Mouse (Mus musculus) megakaryocyte-erythroid progenitor cell, adult 5-6 weeks (primary cell): ENCODE data around the gene Il17rd. TPM values are rescaled to one million over a fixed set of nuclear protein-coding genes. Genes with fewer than 3 reads are reported as not detected.
A peak's percentile ranks its signal among the peaks of the same experiment; 100 is the strongest.

Experiments
- ATAC-seq: replicated peaks from 2 replicates; pipeline ENCODE4 v1.8.0; 2016; ENCODE audit warnings: mild to moderate bottlenecking, inconsistent platforms; ENCODE audit not compliant: severe bottlenecking, poor library complexity, low FRiP score, low TSS enrichment
- total RNA-seq, 2 experiments: library from RNA; stranded (forward) in 1 of 2; stranded (reverse) in 1 of 2; fragments of 200-1000, 215-1000 nt in 1 of 2; fragments of >200 nt in 1 of 2; fragmentation: Nextera tagmentation in 1 of 2; gene quantifications; 2 replicates each; pipeline ENCODE4 v1.2.3; 2014 to 2017

Gene Il17rd
- 1.2 TPM in 1 of 2 replicates, not detected in the other for total RNA-seq (2014; fragmentation: Nextera tagmentation)
- total RNA-seq (2017), result not detected in 2 replicates

DNA sequence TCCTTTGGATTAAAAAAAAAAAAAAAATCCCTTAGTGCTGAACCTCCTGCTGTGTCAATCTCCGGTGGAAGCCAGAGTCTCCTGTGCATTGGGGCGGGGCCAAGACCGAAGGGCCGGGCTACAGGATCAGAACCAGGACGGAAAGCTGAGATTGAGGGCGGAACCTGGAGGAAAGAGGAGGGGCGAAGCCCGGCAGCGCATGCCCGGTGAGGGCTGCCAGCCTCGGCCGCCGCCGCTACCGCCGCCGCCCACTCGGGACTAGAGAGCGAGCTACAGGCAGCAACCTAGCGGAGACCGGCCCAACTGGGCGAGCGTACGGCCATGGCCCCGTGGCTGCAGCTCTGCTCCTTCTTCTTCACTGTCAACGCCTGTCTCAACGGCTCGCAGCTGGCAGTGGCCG lies at the start of gene Il17rd:
Gene Il17rd, plus strand, starts transcription at position 159 of the 400 bp plus-strand sequence.
- peak; percentile 80 for ATAC-seq

DNA sequence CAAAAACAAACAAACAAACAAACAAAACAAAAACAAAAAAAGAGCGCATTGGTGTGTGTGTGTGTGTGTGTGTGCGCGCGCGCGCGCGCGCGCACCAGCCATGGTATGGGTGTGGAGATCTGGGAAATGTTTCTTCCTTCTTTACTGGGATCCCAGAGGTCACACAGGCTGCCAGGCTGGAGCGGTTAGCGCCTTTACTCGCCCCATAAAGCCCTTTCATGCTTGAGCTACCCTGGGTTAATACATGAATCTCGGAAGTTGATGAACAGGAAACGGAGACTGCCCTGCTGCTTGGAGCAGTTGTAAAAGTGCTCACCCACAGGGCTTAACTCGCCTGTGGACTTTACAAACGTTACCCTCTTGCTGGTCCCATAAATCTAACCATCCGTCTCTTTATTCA lies 47.1 kb upstream of the Il17rd start:
- ATAC-seq, result no peak

DNA sequence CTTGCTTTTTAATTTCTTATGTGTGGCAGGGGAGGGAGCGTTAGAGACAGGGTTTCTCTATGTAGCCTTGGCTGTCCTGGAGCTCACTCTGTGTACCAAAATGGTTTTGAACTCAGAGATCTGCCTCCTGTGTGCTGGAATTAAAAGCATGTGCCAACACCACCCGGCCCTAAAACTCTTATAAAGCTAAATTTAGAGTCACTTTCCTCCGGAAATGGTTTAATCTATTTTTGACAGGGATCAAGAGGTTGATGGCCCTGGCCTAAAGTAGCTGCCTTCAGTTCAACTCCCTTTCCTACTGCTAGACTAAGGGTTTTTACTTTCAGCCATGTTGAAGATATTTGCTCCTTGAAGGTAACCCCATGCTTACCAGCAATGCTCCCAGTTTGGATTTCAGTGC lies 45.3 kb upstream of the Il17rd start:
- ATAC-seq, result no peak

DNA sequence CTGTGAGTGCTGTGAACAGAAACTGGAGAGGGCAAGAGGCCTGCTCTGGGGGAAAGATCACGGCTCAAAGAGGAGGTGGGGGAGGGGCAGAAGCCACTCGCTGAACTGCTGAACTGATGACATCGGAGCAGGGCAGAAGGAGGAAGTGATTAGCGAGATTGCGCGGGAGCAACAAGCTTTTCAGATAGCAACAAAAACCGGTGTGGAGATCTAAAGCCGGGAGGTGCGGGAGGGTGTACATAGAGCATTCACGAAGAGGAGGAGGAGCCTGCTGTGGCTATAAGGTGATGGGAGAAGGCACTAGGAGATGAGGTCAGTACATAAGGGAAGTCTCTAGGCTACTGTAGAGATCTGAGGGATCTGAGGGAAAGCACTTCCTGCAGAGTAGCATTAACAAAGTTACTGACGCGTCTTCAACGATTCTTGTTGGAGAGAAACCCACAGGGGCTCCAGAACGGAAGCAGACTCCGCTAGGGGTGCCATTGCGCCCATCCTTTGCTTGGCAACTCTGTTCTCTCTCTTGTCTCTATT lies 44.5 kb upstream of the Il17rd start, which contains the start of gene Hesx1:
Gene Hesx1, plus strand, starts transcription at position 206 of the 531 bp plus-strand sequence.
- ATAC-seq, result peak; percentile 83

DNA sequence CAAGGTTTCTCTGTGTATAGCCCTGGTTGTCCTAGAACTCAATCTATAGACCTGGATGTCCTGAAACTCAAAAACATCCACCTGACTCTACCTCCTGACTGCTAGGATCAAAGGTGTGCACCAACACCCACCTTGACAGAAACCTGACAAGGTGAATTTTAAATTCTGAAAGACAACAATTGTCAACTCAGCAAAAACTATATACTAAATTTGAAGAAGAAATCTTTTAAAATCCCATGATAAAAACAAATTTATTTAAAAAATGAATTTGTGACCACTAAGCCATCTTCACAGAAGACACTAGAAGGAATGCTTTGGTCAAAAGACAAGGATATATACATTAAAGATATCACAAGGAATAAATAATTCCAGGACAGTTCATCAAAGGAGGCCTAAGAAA lies 42.5 kb upstream of the Il17rd start:
- no peak for ATAC-seq

DNA sequence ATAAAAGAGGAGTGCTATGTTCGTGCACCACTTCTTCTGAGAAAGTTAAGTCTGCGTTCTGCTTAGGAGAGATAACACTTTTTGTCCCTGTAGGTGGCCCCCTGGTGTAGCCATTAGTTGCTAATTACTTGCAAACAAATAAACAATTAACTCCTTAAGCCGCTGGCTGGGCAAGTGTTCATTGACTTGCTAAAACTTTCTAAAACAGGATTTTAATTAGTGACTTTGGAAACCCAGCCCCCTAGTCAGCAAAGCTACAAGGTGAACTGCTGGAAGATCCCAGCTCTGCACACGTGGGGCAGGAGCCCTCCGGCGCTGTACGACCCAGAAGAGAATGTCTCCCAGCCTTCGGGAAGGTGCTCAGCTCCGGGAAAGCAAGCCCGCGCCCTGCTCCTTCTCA lies 38.4 kb upstream of the Il17rd start:
- peak; percentile 71 for ATAC-seq

DNA sequence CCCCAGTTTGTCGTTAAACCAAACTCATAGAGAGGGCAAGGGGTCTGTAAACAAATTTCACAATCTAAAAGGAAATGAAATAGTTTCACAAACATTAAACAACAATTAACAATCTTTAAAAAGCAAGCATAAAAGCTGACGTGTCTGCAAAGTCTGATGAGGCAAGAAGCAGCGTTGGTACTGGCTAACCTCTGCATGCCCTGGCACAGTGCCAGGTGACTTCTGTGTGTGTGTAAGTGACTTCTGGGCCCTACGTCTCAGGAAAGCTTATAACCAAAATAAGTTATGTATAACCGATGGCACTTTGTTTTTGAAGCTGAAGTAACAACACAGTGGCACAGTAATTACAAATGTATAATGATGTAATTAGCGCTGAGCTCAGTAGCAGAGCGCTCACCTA lies 33.8 kb upstream of the Il17rd start:
- ATAC-seq, result no peak

DNA sequence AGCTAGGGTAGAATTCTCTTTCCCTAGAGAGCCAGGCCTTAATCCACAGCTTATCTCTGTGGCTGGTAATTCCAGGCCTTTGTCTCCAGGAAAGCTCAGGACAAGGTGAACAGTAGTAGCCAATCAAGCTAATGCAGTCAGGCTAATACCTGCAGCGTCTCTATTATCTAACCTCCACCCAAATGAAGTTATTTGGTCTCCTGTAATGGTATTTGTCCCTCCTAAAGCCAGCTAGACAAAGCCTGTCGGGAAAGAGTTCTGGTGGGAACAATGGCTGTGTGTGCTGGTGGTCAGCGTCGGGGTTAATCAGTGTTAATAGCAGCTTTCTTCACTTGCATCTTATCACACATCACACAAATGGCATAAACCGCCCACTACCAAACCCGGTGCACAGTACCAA lies 32.8 kb upstream of the Il17rd start:
- ATAC-seq, result no peak

DNA sequence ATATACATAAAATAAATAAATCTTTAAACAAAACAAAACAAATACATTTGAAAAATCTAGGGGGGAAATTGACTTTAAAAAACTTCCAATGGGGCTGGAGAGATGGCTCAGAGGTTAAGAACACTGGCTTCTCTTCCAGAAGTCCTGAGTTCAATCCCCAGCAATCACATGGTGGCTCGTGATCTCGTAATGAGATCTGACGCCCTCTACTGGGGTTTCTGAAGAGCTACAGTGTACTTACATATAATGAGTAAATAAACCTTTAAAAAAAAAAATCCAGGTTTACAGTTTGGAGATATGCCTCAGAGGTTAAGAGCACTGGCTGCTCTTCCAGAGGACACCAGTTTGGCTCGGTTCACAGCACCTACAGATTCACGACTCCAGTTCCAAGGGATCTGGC lies 27.2 kb upstream of the Il17rd start:
- ATAC-seq, result no peak

DNA sequence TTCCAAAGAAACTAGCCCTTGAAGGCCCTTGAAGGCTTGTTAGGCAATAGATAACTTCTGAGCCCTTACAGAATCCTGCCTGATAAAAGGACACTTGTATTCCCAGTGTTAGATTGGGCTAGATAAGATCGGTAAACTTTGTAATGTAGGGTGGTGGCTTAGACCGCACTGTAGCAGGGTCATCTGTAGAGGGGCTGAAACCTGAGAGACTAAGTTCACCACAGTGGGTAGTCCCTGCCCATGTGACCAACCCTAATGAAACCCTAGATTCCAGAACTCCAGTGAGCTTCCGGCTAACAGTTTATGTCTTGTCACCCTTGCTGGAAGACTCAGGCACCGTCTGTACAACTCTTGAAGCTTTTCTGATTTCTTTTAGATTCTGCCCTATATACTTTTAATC lies 25.1 kb upstream of the Il17rd start:
- ATAC-seq, result no peak

DNA sequence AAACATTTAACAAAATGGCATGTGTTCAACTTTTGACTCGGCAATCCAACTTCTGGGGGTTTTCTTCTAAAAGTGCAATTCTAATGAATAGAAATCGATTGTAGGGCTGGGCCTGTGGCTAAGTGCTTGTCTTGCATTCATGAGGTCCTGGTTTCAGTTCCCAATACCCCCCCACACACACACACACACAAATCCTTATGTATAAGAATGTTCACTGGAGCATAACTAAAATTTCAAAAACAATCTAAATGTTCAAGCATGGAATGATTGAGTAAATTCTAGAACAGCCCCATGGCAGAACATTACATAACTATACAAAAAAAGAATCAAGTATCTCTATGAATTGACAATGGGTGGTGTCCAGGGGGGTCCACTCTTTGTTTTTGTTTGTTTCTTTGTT lies 20.8 kb upstream of the Il17rd start:
- ATAC-seq, result no peak

DNA sequence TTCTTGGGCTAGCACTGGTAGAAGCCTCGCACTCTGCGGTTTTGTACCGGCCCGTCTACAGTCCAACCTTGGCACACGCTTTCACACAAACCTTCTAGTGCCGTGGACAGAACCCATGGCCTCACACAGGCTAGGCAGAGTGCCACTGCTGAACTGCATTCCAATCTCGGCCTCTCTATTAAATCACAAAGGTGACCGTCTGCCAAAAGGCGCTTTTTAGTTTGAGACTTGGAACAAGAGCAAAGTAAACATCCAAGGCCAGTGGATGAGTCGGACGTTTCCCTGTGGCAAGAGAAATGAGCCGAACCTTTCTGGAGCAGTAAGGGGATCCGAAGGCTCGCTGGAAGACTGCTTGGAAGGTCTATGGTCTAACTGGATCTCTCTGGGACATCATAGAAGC lies 18.9 kb upstream of the Il17rd start:
- no peak for ATAC-seq

DNA sequence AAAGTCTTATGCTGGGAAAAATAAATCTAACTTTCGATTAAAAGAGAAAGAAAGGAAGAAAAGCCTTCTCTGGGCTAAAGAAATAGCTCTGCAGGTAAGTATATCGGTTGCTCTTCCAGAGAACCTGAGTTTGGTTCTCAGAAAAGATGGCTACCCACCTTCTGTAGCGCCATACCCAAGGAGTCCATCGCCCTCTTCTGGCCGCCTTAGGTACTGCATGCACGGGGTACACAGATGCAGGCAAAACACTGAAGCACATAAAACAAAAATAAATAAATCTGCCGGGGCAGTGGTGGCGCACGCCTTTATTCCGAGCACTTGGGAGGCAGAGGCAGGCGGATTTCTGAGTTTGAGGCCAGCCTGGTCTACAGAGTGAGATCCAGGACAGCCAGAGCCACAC lies 15.9 kb upstream of the Il17rd start:
- ATAC-seq, result peak; percentile 55; the same call in 1 of the 2 replicates

DNA sequence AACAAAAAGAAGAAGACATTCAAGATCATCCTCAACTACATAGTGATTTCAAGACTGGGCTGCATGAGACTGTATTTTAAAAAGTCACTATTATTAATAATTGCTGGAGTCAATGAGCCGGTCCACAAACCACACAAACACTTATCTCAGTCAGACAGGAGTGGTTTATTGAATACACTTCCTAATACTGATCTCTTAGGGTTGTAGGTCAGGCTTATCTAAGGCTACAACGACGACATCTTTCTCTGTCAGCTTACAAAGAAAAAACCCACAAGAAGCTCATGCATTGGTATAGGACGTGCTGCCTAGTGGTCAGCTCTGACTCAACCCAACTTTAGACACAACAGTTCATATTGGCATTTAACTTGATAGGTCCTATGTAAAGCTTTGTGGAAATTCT lies 14.1 kb upstream of the Il17rd start:
- ATAC-seq, result peak; percentile 90

DNA sequence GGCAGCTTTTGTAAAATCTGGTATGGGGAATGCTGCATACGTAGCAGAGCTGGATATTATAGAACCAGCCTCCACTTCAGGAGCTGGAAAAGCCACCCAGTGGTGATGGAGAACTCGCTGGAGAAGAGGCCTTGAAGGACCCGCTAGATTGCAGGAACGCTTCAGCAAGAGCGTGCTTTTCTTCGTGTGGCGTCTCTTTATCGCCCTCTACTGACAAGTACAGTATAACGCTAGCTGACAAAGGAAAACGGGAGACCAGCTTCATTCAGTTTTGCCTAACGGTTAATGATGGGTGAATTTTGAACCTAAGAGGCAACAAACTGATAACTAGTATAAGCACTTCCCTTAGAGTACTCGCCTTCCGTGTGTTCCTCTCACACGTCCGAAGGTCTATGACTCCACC lies 9.0 kb upstream of the Il17rd start:
- ATAC-seq, result peak; percentile 82

DNA sequence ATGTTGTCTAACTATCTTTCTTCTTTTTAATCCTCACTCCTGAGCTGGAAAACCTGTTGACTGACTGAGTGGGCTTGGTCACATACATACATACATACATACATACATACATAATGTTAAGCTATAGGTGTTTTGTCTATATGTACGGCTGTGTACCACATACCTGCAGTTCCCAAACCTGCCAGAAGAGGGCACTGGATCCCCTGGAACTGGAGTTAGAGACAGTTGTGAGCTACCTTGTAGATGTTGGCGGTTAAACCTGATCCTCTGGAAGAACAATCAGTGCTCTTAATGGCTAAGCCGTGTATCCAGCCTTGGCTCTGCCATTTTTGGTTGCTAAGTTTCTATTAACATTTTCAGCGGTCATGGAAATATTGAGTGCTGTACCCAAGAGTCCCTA lies 7.6 kb upstream of the Il17rd start:
- ATAC-seq, result 0 out of 2 replicates have a peak, but pooled peaks have one; percentile 44

DNA sequence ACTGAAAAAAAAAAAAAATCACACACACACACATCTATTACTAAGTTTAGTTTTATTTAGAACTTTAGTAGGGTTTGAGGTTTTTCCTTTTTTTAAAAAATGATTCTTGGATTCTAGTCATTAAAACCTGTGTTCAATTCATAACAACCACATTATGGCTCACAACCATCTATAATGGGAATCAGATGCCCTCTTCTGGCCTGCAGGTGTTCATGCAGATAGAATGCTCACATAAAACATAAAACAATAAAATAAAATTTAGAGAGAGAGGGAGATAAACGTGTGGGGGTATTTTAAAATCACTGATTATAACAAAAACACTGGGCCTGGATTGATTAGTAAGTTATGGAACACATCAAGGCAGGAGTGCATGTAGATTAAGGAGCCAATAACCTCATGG lies 1.2 kb upstream of the Il17rd start:
- no peak for ATAC-seq

DNA sequence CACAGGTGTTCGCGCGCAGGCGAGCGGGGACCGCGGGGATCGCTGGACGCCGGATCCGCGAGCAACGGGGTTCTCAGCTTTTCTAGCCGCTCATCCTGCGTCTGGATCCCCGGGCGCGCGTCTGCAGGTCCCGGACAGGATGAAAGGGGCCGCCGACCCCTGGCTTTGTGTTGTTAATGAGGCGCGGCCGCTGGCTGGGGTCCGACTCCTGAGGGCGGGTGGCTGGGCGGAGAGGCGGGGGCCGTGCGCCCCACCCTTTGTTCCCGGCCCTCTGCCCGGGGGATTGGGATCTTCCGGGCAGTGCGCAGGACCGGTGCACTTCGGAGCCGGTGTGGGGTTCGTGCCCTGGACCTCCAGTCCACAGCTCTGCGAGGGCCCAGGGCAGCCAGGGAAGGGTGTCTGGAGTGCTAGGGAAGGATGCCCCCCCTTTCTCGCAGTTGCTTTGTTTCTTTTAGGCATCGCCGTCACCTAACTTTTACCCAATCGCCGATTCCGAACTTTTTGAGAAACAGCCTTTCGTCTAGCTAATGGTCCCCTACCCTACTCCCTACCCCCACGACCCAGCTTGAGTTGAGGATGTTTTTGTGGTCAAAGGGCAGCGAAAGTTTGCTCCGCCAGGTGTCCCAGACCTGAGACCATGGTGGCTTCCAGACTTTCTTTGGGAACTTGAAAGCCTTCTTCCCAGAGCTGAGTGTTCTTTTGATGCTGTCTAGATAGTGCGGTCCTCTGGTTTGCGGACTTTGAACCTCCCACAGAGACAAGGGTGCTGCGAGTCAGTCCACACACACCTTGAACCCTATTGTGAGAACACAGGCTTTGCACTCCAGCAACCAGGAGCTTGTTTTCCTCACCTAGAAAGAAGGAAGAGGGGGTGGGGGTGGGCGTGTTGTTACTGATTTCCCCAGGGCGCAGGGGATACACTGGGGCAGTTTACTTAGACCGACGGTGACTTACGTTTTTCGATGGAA lies 824 bp downstream of the Il17rd start:
- ATAC-seq, result no peak

DNA sequence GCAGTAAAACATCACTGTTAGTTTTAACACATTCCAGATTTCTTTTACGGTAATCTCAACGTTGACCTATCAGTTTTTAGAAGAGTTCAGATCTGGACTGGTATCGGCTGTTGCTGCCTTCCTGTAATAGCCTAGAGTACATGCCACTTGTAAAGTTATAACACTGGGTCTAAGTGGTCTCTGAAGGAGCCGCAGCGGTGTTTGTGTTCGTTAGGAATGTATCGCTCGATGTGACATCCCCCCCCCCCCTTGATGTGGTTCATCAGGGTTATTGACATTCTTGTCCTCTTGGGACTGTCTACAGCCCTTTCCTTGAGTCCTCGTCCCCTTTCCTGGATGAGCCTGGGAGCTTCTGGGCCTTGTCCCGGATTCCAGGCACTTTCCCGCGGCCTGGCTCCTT lies 1.7 kb downstream of the Il17rd start:
- no peak for ATAC-seq

DNA sequence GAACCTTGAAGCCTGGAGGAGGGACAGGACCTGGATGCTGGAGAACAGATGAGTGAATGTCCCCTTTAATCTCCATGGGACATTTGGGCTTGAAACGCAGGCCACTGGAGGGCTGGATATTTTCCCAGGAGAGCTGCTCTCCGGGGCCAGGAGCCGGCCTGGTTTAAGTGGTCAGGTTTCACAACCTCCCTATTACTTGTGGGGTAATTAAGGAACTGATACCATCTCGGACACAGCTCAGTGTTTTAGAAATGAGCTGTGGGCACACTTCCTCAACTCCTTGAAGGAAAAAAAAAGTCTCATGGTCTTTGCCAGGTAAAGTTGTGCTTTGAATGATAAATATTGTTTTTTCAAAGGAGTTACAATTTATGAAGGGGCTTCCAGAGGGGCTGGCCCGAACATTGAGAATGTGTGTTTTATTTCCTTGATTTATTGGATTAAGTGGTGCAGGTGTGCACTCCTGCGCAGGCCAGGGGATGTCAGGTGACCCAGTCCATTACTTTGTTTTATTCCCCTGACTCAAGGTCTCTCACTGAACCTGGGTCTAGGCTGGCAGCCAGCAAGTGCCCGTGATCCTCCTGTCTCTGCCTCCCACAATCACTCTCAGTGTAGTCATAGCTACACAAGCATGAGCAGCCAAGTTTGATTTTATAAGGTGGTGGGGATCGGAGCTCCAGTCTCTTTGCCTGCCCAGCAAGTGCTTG lies 3.7 kb downstream of the Il17rd start:
- ATAC-seq, result no peak
